22 mouse cellular contexts compared by ENCODE assay signal in genomic region chr10:88606686-88607085, GRCm38 (mm10). TPM values are rescaled to one million over a fixed set of nuclear protein-coding genes. Genes with fewer than 3 reads are reported as not detected.
A peak's percentile ranks its signal among the peaks of the same experiment; 100 is the strongest.
DNase-seq lines count a peak whose midpoint lies in the region; ATAC-seq and TF ChIP-seq lines count a peak whose summit lies in the region.
"Had no signal": no experiment of that assay in that cellular context is flagged by ENCODE, and none has a peak within 500 bp of the region (broad histone marks: within the 10 kb centered on the region; RNA-seq: fewer than 3 reads in every experiment).

No protein-coding gene starts in this region.

- DNase-seq in heart, embryonic 10.5 days (ENCODE audit: low spot score): peak; percentile 56
- DNase-seq in heart, adult 9 months (ENCODE audit: low spot score in 2 of 2): no peak
- DNase-seq in limb, embryonic 10.5 days (ENCODE audit: low spot score): no peak
- DNase-seq in limb, embryonic 14.5 days (ENCODE audit: low spot score): no peak
- no peak for DNase-seq in testis, postnatal 10 days (ENCODE audit: low spot score)
- DNase-seq: adrenal gland, adult 2 months; adrenal gland, postnatal 10 days; adrenal gland, postnatal 25 days; cerebellum, adult 11 months; cerebellum, adult 18-20 months; cerebellum, adult 8-10 months; cerebellum, adult 9-11 months; cerebellum, postnatal 14 days; cerebellum, postnatal 36 days had no signal

- ATAC-seq in limb, embryonic 13.5 days (ENCODE audit: low FRiP score, low read depth): no peak
- 0 out of 2 replicates have a peak, but pooled peaks have one; percentile 16 for ATAC-seq in limb, embryonic 14.5 days (ENCODE audit: low FRiP score, low read depth)
- ATAC-seq: forebrain, embryonic 14.5 days had no signal

- H3K27me3 ChIP-seq in heart, embryonic 10.5 days (ENCODE audit: insufficient read depth, poor library complexity, severe bottlenecking): no peaks in the 10 kb centered on the region
- H3K27me3 ChIP-seq in limb, embryonic 13.5 days: no peaks in the 10 kb centered on the region
- no peaks in the 10 kb centered on the region for H3K27me3 ChIP-seq in limb, embryonic 10.5 days (ENCODE audit: low read depth, poor library complexity, severe bottlenecking)
- no peaks in the 10 kb centered on the region for H3K27me3 ChIP-seq in limb, embryonic 14.5 days (ENCODE audit: control insufficient read depth, insufficient read depth, low read length)
- H3K27me3 ChIP-seq: embryonic facial prominence, embryonic 13.5 days; embryonic facial prominence, embryonic 15.5 days; forebrain, embryonic 12.5 days had no signal

- no peaks in the 10 kb centered on the region for H3K36me3 ChIP-seq in heart, embryonic 10.5 days
- no peaks in the 10 kb centered on the region for H3K36me3 ChIP-seq in limb, embryonic 13.5 days
- H3K36me3 ChIP-seq in limb, embryonic 10.5 days: no peaks in the 10 kb centered on the region
- no peaks in the 10 kb centered on the region for H3K36me3 ChIP-seq in limb, embryonic 14.5 days (ENCODE audit: control insufficient read depth, insufficient read depth, low read length)
- H3K36me3 ChIP-seq: embryonic facial prominence, embryonic 13.5 days; embryonic facial prominence, embryonic 15.5 days; forebrain, embryonic 10.5 days; forebrain, embryonic 12.5 days had no signal

- H3K9ac ChIP-seq in limb, embryonic 13.5 days: no peak overlapping the region
- H3K9ac ChIP-seq in limb, embryonic 14.5 days (ENCODE audit: low read depth, low read length, severe bottlenecking): no peak overlapping the region
- H3K9ac ChIP-seq: embryonic facial prominence, embryonic 13.5 days; embryonic facial prominence, embryonic 15.5 days; forebrain, embryonic 12.5 days had no signal

- no peak overlapping the region for H3K4me2 ChIP-seq in limb, embryonic 13.5 days (replicated peaks)
- H3K4me2 ChIP-seq in limb, embryonic 14.5 days (replicated peaks; ENCODE audit: low read depth, low read length, severe bottlenecking): no peak overlapping the region
- H3K4me2 ChIP-seq: embryonic facial prominence, embryonic 13.5 days; embryonic facial prominence, embryonic 15.5 days; forebrain, embryonic 12.5 days had no signal

- H3K27ac ChIP-seq in heart, embryonic 10.5 days: no peak overlapping the region
- H3K27ac ChIP-seq in limb, embryonic 13.5 days: peak overlapping the region; percentile 28; the same call in 1 of the 2 replicates
- H3K27ac ChIP-seq in limb, embryonic 10.5 days: no peak overlapping the region
- H3K27ac ChIP-seq in limb, embryonic 14.5 days (replicated peaks; ENCODE audit: low read depth, low read length): no peak overlapping the region
- H3K27ac ChIP-seq: embryonic facial prominence, embryonic 13.5 days; forebrain, embryonic 10.5 days; forebrain, embryonic 12.5 days had no signal

- no peaks in the 10 kb centered on the region for H3K9me3 ChIP-seq in heart, embryonic 10.5 days
- H3K9me3 ChIP-seq in limb, embryonic 13.5 days: no peaks in the 10 kb centered on the region
- H3K9me3 ChIP-seq in limb, embryonic 10.5 days (replicated peaks): no peaks in the 10 kb centered on the region
- no peaks in the 10 kb centered on the region for H3K9me3 ChIP-seq in limb, embryonic 14.5 days (ENCODE audit: control insufficient read depth, low read length)
- H3K9me3 ChIP-seq: embryonic facial prominence, embryonic 13.5 days; embryonic facial prominence, embryonic 15.5 days; forebrain, embryonic 10.5 days; forebrain, embryonic 12.5 days had no signal

- no peak for TF ChIP-seq POLR2A in limb, embryonic 14.5 days (IDR thresholded peaks at IDR 0.05; ENCODE audit: borderline replicate concordance, extremely low read depth, insufficient read depth, insufficient read length)

- no peaks in the 10 kb centered on the region for H3K4me1 ChIP-seq in heart, embryonic 10.5 days
- H3K4me1 ChIP-seq in limb, embryonic 13.5 days: peaks cover 21% of the 10 kb centered on the region
- peaks cover 26% of the 10 kb centered on the region for H3K4me1 ChIP-seq in limb, embryonic 10.5 days
- no peaks in the 10 kb centered on the region for H3K4me1 ChIP-seq in limb, embryonic 14.5 days (ENCODE audit: control insufficient read depth, insufficient read depth, low read length)
- H3K4me1 ChIP-seq: embryonic facial prominence, embryonic 15.5 days had no signal

- 76% methylated on average over 7 of the region's 7 CpGs for WGBS in heart, embryonic 10.5 days
- 51% methylated on average over 7 of the region's 7 CpGs for WGBS in limb, embryonic 13.5 days
- 78% methylated on average over 7 of the region's 7 CpGs for whole genome bisulfite sequencing in limb, embryonic 10.5 days
- 45% methylated on average over 7 of the region's 7 CpGs for WGBS in limb, embryonic 14.5 days

- no peak overlapping the region for H3K4me3 ChIP-seq in heart, embryonic 10.5 days
- no peak overlapping the region for H3K4me3 ChIP-seq in limb, embryonic 13.5 days
- H3K4me3 ChIP-seq in limb, embryonic 10.5 days: no peak overlapping the region
- no peak overlapping the region for H3K4me3 ChIP-seq in limb, embryonic 14.5 days (replicated peaks; ENCODE audit: low read length)
- H3K4me3 ChIP-seq: embryonic facial prominence, embryonic 13.5 days; embryonic facial prominence, embryonic 15.5 days; erythroblast, embryonic 14.5 days; forebrain, embryonic 10.5 days; forebrain, embryonic 12.5 days had no signal

RNA-seq across cellular contexts. Expression of gene Mybpc1, which starts 1.7 kb away (rescaled TPM):
- polyA plus RNA-seq in heart, embryonic 10.5 days (2016; fragmentation: Nextera tagmentation; extraction: Ambion mirVana): 6.1 and 10.5 TPM in 2 replicates
- 36.9 and 42.1 TPM in 2 replicates for polyA plus RNA-seq in limb, embryonic 13.5 days (2015; fragmentation: Nextera tagmentation; extraction: Ambion mirVana)
- polyA plus RNA-seq in limb, embryonic 10.5 days (2016; fragmentation: Nextera tagmentation; extraction: Ambion mirVana): 6.3 and 8.0 TPM in 2 replicates
- 45.6 and 73.6 TPM in 2 replicates for polyA plus RNA-seq in limb, embryonic 14.5 days (2012; rRNA removed)
- polyA plus RNA-seq in limb, embryonic 14.5 days (2014; fragmentation: Nextera tagmentation; extraction: Ambion mirVana): 49.9 and 59.2 TPM in 2 replicates
- polyA plus RNA-seq: C2C12; erythroblast, embryonic 14.5 days had no signal
